Mouse (Mus musculus): ENCODE measurements at regions not wholly inside any gene's neighbourhood (a gene's known extent, or its start where the extent isn't known, plus 50 kb on each side); places are given as distances from the start of the nearest gene placed in this dataset.

DNA sequence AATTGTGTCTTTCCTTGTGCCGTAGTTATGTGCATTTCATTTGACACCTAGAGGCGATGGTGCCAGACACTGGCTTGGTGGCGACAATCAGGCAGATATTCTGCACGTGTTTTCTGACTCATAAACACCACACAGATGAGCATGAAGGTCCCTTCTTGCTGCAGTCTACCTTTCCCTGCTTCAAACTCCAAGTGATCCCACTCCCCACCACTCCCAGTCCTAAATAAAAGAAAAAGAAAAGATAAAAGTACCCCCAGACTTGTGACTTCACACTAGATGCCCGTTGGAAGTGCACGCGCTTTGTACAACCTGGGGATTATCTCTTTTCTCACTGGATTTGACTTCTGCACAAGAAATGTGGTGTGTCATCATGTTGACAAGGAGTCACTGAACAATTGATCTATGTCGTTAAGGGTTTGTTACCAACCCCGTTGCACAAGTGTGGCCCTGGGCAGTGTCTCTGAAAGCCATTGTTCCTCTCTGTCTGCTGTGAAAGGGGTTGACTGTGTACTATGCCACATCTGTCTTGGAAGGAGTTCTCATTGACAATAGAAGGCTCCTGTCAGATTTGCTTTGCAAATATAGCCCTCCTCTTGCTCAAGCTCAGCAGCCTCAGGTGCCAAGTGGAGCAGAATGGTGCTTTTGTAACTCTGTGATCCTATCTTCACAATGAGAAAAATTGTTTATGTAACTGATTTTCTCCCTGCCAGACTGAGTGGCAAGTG lies 140.1 kb downstream of the Ppp4r2 start:
- DNase-seq (ENCODE audit: low spot score), result no peak

DNA sequence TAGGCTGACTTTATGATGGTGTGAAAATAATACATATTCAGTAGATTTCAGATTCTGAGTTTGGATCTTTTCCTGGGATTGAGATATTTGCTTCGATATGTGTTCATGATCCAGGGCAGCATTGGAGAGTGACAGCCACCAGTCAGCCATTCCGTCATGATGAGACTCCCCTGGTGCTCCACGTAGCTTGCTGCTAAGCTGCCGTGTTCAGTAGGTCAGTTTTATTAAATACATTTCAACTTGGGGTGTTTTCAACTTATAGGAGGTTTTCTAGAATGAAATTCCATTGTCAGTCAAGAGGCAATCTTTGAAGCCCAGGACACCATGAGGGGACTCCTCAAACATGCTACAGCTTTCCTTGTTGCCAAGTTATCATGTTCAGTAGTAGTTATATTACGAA lies 141.3 kb downstream of the Ppp4r2 start:
- no peak for DNase-seq (ENCODE audit: low spot score)

DNA sequence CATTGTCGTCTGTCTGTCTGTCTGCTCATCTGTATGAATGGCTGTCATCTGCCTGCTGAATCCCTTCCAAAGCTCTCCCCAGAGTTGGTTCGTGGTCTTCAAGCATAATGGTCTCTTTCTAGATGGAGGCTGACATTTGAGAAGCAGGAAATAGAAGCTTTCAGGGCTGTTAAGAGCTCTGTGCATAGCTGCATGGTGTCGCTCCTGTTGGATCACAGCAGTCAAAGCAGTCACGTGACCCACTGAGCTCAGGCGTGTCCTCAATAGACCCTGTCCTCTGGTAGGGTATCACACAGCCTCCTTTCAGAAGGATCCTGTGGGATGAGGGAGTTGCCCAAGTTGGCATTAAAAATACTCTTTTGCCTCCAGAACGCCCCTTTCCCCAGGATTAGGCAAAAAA lies 142.4 kb downstream of the Ppp4r2 start:
- DNase-seq (ENCODE audit: low spot score), result no peak

DNA sequence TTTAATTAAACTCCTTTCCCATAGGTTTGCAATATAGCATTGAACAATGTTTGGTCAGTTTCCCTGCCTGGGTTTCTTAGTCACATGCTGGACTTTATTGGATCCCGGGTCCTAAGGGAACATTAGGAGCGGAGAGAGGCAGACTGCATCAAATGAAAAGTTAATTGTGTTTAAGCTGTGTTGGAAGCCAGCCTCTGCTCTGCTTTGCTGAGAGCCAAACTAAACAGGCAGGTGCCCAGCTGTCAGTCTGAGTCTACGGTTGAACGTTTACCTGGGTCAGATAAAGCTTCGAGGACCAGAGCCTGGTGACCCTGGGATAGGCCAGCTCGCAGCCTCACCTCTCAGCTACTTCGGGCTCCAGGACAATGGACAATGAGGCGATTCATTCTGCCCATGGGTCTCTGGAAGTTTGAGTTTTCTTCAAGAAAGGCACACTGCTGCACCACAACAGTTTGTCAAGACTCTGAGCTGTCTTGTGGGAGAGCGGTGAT lies 143.8 kb downstream of the Ppp4r2 start:
- DNase-seq (ENCODE audit: low spot score), result no peak

DNA sequence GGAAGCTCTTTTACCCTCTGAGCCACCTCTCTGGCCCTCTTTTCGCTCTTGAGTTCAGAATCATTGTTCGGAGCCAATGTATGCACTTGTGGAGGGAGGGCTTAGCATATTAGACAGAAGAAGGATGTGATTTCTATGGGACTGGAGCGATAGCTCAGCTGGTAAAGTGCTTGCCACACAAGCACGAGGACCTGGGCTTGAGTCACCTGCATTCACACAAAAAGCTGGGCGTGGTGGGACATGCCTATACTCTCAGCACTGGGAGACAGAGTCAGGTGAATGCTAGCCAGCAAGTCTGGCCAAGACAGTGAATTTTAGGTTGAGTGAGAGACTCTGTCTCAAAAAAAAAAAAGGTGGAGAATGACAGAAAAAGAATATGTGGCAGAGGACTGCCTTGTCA lies 144.7 kb downstream of the Ppp4r2 start:
- no peak for DNase-seq (ENCODE audit: low spot score)

DNA sequence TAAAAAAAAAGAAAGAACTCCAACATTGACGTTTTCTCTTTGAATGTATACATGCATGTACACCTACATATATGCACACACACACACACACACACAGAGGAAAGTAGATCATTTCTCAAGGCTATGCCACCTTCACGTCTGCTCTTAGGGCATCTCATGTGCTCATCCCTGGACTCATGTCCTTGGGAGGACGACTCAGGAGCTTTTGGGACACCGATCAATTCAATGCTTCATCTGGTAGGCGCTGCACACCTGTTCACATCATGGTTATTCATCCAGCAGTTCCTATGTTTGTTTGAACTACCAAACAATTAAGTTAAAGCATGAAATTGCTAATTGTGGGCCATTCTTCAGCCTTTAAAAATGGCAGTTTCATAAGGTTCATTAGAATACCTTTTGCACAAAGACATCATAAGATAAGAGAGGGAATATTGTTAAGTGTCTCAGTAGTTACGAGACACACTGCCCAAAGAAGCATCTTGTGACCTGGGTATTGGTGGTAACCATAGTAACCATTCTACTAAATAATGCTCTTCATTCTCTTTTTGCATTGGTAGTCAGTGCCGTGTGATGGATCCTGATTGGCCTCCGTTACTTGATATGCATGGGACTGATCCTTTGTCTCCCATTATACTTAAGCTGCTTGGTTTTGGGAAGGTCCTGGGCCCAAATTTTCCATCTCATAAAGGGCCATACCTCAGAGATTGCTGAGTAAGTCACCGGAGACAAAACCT lies 145.5 kb downstream of the Ppp4r2 start:
- DNase-seq (ENCODE audit: low spot score), result no peak

DNA sequence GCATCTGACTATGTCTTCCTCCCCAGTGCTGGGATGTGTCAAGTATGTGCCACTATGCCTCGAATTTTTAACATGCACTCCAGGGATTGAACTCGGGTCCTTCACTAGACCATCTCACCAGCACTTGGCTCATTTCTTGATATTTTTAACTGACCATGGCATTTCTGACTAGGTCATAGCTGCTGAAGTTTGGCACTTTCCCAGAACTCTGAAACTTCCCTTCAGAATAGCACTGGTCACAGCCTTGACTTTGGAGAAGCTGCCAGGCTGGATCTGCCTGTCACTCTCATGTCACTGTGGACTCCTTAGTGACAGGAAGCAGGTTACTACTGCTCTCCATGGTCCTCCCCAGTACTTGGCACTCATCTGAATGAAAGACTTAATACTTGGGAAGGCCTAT lies 146.7 kb downstream of the Ppp4r2 start:
- DNase-seq (ENCODE audit: low spot score), result no peak

DNA sequence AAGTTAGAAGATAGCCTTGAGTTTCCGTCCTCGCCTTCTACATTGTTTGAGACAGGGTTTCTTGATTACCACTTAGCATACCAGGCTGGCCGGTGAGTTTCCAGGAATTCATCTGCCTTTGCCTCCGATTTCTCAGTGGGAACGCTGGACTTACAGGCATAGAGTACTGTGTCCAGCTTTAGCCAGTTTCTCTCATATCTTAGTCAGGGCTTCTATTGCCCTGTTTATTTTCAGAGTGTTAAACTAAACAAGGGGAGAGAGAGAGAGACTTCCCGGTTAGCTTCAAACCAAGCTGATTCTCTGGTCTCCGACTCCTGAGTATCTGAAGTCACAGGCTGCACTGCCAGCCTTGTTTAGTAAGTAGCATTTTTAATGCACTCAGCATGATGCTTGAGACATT lies 151.4 kb downstream of the Ppp4r2 start:
- DNase-seq (ENCODE audit: low spot score), result no peak

DNA sequence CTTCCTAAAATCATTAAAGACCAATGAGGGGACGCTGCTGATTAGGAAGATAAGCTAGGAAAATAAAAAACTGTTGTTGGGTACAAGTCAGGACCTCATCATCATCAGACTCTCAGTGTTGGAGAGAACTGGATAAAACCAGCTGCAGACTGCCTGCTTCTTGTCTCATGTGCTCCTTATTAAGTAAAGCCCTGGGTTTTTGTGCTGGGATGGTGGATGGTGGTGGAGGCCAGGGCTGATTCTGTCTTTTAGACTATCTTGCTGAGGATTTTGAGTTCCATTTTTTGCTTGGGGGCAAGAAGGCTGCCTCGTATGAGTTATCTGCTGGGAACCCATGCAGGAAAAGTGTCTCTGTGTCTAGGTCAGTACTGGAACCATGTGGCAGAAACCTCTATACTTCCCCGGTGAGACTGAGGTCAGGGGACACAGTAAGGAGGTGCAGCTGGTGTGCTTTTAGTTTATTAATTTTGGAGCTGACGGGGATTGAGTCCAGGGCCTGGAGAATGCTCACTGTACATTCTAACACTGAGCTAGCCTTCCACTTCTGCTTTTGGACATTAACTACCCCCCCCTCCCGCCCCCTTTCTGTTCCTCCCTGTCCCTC lies 152.0 kb downstream of the Ppp4r2 start:
- DNase-seq (ENCODE audit: low spot score), result no peak

DNA sequence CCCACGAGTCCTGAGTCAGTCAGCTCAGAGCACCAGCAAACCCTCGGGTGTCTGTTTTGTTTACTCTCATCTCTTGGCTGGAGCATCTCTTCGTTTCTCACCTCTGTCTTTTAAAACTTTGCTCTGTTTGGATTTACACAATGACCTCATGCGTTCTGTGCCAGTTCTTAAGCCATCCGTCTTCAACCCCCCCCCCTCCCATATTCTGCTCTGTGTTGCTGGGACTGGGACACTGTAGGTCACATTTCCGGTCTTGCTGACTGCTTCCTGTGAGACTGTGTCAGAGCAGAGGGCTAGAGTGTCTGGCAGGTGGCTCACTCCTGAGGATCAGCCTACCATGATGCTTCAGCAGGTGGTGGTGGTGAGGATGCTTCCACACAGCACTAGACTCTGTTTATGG lies 155.1 kb downstream of the Ppp4r2 start:
- no peak for DNase-seq (ENCODE audit: low spot score)

DNA sequence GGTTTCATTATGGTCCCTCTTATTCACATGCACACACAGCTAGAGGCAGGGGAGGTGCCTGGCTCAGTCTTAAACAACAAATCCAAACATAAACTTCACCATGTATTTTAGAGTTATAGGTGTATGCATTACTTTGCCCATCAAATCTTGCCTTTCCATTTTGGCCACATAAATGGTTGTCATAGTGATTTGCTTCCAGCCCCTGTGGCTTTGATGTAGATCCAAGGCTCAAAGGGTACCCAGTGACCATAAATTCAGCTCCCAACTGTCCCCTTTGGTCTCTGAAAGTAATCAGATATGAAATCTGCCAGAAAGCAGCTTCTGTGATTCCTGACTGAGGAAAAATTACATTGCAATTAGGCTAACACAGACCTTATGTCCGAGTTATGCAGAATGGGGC lies 160.0 kb downstream of the Ppp4r2 start:
- no peak for DNase-seq (ENCODE audit: low spot score)

DNA sequence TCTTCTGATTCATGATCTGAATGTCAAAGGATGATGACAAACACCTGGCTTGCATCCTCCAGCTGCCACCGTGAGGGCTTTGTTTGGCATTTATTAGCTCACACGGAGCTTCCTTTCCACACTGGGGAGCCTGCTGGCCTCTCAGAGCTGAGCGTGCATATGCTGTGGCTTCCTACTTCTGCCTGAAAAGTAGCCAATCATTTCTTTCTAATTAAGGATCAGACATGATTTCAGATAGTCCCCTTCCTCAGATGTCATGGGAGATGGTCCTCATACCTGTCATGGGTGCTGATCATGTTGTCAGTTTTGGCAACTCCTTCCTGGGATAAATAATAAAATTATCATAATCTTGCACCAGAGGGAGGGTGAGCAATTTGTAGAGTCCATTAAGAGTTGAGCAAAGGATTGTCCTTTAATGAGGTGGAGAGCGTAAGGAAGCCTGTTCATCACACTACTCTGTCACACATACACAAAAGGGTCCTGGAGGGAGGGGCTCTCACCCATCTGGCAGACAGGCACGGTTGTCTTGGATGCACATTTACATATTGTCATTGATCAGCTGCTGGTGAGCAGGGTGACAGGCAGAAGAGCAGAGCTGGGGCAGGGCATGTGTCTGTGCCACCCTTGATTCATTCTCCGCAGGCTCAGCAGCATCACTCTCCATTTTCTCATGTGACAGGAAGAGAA lies 162.6 kb downstream of the Ppp4r2 start:
- DNase-seq (ENCODE audit: low spot score), result no peak

DNA sequence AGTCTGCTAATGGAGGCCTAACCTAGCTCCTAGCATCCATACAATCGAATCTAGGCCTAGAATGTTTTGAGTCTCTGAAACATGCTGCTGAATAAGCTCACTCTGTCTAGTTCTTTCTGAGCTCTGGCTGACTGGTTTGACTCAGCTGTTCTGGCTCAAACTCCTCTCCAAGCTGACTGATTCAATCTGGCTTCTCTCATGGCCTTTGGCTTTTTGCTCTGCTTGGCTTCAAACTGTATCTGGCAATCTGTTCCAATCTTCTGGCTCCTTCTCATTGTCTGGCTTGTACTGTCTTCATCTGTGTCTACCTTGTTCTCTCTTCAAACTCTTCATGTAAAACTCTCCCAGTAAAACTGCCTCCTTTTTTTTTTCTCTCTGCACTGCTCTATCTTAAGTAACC lies 164.9 kb downstream of the Ppp4r2 start:
- DNase-seq (ENCODE audit: low spot score), result no peak

DNA sequence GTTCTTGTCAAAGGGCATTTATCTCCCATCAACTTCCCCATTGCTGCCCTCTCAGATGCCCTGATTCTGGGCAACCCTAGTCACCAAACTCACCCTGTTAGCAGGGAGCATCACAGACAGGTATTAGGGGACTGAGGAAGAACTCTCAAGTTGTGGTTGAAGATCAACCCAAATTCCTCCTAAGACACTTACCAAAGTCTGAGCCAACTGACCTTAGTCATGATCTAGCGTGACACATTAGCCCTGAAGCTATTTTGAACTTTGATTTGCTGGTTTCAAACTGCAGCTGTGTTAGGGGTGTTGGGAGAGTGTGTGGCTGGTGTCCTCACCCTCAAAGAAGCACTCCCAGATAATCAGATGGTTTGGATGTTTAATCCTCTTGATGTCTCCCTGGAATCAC lies 170.5 kb downstream of the Ppp4r2 start:
- no peak for DNase-seq (ENCODE audit: low spot score)

DNA sequence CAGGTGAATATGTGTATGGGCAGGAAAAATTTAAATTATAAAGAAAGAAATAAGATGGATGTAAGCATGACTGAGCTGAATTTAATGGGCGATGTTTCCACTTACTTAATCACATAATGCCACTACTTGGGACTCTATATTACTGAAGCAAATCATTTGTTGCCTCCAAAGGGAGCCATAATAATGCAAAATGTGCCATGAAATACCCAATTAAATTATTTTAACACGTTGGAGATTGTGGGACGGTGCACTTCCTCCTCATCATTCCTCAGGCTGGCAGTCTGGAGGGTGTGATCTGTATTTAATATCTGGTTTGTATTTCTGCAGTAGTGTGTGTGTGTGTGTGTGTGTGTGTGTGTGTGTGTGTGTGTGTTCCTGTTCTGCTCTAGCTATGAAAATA lies 188.2 kb downstream of the Ppp4r2 start:
- no peak for DNase-seq (ENCODE audit: low spot score)

DNA sequence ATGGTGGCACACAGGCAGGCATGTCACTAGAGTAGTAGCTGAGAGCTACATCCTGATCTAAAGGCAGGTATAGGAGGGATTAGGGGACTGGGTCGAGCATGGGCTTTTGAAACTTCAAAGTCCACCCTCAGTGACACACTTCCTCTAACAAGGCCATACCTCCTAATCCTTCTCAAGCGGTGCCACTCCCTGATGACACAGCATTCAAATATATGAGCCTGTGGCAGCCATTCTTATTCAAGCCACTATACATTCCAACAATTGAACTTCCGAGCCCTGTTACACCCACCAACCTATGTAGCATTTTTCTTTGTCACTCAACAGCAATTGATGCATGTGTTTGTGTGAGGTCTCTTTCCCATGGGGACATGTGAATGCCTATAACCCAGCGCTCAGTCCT lies 192.4 kb downstream of the Ppp4r2 start:
- DNase-seq (ENCODE audit: low spot score), result no peak

DNA sequence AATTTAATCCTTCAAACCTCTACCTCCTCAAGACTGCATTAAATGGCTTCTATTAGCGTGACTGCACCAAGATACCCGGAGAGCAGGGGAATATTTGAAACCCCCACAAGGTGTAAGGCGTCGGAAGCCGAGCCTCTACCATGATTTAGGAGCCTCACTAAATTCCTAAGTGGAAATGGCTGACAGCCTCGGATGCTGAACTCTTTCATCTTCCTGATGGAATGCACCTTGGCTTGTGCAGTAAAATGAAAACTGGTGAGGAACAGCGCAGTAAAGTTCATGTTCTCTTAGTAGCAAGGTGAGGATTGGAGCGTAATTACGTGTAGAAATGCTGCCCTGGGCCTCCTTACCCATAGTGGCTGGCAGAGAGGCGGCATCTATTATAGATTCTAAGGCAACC lies 194.0 kb downstream of the Ppp4r2 start:
- DNase-seq (ENCODE audit: low spot score), result no peak

DNA sequence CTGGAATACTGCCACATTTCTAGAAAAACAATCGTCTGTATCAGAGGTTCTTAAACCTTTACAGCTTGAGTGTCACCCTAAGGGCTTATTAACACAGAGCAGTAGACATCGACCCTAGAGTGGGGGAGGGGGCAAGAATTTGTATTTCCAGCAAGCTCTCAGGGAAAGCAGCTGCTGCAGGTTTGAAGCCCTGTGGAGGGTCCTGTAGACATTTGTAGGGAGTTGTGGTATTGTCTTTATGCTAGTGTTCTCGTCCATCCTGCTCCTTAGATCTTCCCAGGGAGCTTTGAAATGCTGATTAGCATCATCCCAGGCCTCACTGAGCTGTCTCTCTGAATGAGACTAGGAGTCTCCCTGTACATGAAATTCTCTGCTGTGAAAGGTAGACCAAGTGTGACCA lies 196.0 kb downstream of the Ppp4r2 start:
- DNase-seq (ENCODE audit: low spot score), result no peak

DNA sequence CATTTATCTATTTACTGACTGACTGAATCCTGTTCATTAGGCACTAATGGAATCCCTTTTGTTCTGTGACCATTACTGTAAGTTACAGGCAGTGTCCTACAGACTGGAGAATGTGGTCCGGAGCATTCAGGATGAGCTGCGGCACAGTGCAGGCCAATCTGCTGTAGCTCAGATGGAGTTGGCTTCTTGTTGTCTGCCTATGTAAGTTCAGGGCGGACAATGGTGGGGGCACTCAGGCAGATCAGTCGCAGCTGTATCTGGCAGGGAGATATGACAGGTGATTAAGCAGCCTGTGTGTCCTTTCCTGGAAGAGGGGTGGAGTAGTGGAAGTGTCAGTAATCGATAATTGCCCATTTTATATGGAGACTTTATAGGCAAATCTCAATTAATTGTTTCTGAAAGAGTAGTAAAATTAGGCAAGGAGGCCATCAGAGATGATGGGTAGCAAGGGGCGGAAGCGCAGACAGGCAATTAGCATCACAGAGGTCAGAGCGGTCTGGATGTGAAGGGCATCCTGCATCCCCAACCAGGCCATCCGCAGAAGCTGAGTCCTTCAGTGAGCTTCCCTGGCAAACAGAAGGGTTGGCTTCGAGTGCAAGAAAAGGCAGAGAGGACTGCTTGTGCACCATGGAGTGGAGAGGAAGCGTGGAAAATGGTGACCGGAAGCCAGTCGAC lies 197.2 kb downstream of the Ppp4r2 start:
- no peak for DNase-seq (ENCODE audit: low spot score)

DNA sequence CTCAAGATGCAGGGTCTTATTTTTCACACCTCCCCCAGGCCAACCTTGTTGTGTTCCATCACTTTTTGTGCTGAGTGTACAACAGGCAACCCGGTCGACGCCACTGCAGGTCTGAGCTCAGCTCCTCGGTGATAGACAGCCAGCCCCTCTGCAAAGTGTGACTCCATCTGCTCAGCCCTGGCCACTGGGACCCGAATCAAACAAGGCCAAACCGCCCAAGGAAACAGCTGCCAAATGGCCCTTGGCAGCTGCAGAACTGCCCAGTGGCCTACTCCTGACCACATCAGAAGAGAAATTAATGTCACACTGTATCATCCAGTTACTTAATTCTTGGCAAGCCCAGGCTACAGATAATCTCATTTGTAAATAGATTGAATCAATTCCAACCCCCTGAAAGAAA lies 213.3 kb downstream of the Ppp4r2 start:
- DNase-seq (ENCODE audit: low spot score), result no peak

DNA sequence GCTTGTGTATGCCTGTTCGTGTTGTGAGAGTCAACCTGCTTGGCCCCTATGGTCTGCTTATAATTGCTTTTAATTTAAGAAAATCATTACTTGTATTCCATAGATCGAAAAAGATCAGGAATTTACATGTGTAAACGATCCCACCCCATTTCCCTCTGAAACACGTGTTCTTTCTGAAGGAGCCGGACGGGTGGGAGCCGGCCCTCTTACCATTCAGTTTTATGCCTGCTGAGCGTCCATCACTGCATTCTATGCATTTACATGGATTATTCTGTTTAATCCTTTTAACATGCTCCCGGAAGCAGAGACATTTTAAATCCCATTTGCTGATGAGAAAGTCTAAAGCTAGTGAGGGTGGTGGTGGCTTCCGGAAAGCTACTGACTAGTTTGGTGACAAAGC lies 213.8 kb downstream of the Ppp4r2 start:
- DNase-seq (ENCODE audit: low spot score), result no peak

DNA sequence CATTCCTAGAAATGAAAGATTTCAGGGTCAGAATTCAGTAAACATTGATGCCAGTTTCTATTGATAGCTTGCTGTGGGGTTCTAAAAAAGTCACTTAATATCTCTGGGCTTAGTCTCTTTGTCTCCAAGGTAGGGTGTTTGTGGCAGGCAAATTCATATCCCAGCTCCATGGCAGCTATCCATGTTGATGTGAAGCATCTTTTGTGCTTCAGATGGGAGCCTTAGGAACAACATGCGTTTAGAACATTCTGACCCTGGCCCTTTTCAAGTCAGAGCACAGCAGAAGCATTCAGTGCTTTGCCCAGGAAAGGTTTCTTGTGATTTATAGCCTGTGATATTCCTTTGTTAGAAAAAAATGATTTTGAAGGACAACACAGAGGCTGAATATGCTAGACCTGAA lies 215.0 kb downstream of the Ppp4r2 start:
- DNase-seq (ENCODE audit: low spot score), result no peak
